Mouse (Mus musculus) heart, embryonic 12.5 days (tissue): ENCODE results near the gene Tanc2. TPM values are rescaled to one million over a fixed set of nuclear protein-coding genes. Genes with fewer than 3 reads are reported as not detected.
A peak's percentile ranks its signal among the peaks of the same experiment; 100 is the strongest.

Experiments used
- ATAC-seq: fragments of 200-750 bp; cut with Nextera tagmentation; 2 replicates; pipeline ENCODE4 v1.8.0; 2017; ENCODE audit warnings: moderate TSS enrichment, moderate library complexity; ENCODE audit not compliant: insufficient number of reproducible peaks, low FRiP score
- H3K27ac ChIP-seq: fragments of 300-500 bp; sonication (generic); 2 replicates; pipeline ENCODE4 v1.5.1; 2016; ENCODE audit warnings: mild to moderate bottlenecking, moderate library complexity; ENCODE audit not compliant: poor library complexity, severe bottlenecking
- H3K27me3 ChIP-seq: fragments of 300-500 bp; sonication (generic); replicated peaks from 2 replicates; pipeline ENCODE4 v1.6.1; 2016; ENCODE audit warnings: mild to moderate bottlenecking, moderate library complexity
- H3K36me3 ChIP-seq: fragments of 300-500 bp; sonication (generic); 2 replicates; pipeline ENCODE4 v1.6.1; 2016; ENCODE audit warnings: mild to moderate bottlenecking, moderate library complexity
- H3K4me1 ChIP-seq: fragments of 300-500 bp; sonication (generic); replicated peaks from 2 replicates; pipeline ENCODE4 v1.6.1; 2016; ENCODE audit warnings: mild to moderate bottlenecking
- H3K4me2 ChIP-seq: fragments of 300-500 bp; sonication (generic); 2 replicates; pipeline ENCODE4 v1.6.1; 2016; ENCODE audit warnings: mild to moderate bottlenecking, moderate library complexity
- H3K4me3 ChIP-seq: fragments of 300-500 bp; sonication (generic); 2 replicates; pipeline ENCODE4 v1.5.1; 2016; ENCODE audit warnings: mild to moderate bottlenecking
- H3K9ac ChIP-seq: fragments of 300-500 bp; sonication (generic); 2 replicates; pipeline ENCODE4 v1.6.1; 2016; ENCODE audit warnings: mild to moderate bottlenecking, moderate library complexity
- H3K9me3 ChIP-seq: fragments of 300-500 bp; sonication (generic); replicated peaks from 2 replicates; pipeline ENCODE4 v1.6.1; 2016; ENCODE audit warnings: mild to moderate bottlenecking, moderate library complexity
- WGBS: fragments of 180-500 bp; shearing (Covaris S2); methylation state at CpG from one replicate; pipeline ENCODE4 v1.1.7; 2016; 5-methylcytosine and 5-hydroxymethylcytosine counted together
- polyA plus RNA-seq: library from polyadenylated mRNA; unstranded; fragments of >200 nt; fragmentation: Nextera tagmentation; extraction: Ambion mirVana; gene quantifications from 2 replicates; pipeline ENCODE4 v1.2.1, GENCODE M21; 2016

The Tanc2 gene
- polyA plus RNA-seq, 1 experiment from 2014 or later, result 24.4 TPM

DNA sequence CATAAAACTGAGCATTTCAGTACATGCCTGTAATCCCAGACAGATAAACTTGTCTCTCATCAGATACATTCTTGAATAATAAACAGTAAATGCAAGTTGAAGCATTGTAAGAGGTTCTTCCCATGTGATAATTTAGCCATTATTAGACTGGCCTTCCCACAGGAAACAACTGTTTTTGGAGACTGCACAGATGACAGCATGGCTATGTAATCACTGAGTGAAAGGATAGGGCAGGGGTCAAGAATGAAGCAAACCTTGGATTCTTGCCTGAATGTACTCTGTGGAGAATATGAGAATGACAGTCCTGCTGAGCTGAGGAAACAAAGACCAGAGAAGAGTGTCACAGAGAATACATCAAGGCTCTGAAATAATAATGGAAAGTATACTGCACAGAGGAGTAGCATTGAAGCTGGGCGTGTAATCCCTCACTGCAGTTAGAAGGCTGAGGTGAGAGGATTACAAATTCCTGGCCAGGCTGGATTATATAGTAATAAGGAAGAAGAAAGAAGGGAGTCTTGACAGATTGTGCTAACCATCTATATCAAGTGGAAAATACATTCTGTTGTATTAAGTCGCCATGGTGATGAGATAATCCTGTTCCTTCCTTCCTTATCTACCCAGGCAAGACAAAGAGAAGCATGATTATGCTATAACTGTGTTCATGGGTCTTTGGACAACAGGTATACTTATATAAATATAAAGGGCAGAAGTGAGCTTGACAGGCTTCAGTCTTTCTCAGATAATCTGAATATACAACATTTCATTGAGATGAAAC lies 159.7 kb downstream of the Tanc2 start:
- H3K27ac ChIP-seq, result peak overlapping the region; percentile 65
- H3K4me3 ChIP-seq, result no peak overlapping the region
- peaks cover 13% of the 10 kb centered on the region for H3K36me3 ChIP-seq
- no peak overlapping the region for H3K9ac ChIP-seq
- H3K9me3 ChIP-seq, result no peaks in the 10 kb centered on the region
- no peak overlapping the region for H3K4me2 ChIP-seq
- WGBS, result 50% methylated on average over 2 of the region's 2 CpGs
- H3K27me3 ChIP-seq, result no peaks in the 10 kb centered on the region
- H3K4me1 ChIP-seq, result peaks cover 14% of the 10 kb centered on the region
- ATAC-seq, result peak; percentile 89

- Histone ChIP-seq H3K9ac (no peak overlapping the region), H3K27me3 (no peaks in the 10 kb centered on the region), H3K9me3 (no peaks in the 10 kb centered on the region), H3K36me3 (no peaks in the 10 kb centered on the region), H3K4me3 (no peak overlapping the region), H3K4me2 (no peak overlapping the region), H3K27ac (no peak overlapping the region), H3K4me1 (peaks cover 8% of the 10 kb centered on the region)
- 66% methylated on average over 7 of the region's 7 CpGs for WGBS
- no peak for ATAC-seq
Measured at GRCm38 (mm10) chr11:105758561-105759203, 168.9 kb downstream of the Tanc2 start.

- Histone ChIP-seq H3K36me3 (no peaks in the 10 kb centered on the region), H3K27me3 (no peaks in the 10 kb centered on the region), H3K9me3 (no peaks in the 10 kb centered on the region), H3K4me1 (peaks cover 8% of the 10 kb centered on the region), H3K27ac (no peak overlapping the region), H3K4me2 (no peak overlapping the region), H3K4me3 (no peak overlapping the region), H3K9ac (no peak overlapping the region)
- 85% methylated on average over 2 of the region's 2 CpGs for WGBS
- ATAC-seq, result no peak
Measured at GRCm38 (mm10) chr11:105759413-105759812, 169.6 kb downstream of the Tanc2 start.

GRCm38 (mm10) chr11:105760346-105760745 lies 170.6 kb downstream of the Tanc2 start:
- no peak overlapping the region for H3K4me2 ChIP-seq
- H3K4me3 ChIP-seq, result no peak overlapping the region
- no peaks in the 10 kb centered on the region for H3K9me3 ChIP-seq
- WGBS, result 74% methylated on average over 4 of the region's 4 CpGs
- H3K4me1 ChIP-seq, result peaks cover 8% of the 10 kb centered on the region
- no peak for ATAC-seq
- H3K36me3 ChIP-seq, result no peaks in the 10 kb centered on the region
- no peaks in the 10 kb centered on the region for H3K27me3 ChIP-seq
- no peak overlapping the region for H3K9ac ChIP-seq
- no peak overlapping the region for H3K27ac ChIP-seq

DNA sequence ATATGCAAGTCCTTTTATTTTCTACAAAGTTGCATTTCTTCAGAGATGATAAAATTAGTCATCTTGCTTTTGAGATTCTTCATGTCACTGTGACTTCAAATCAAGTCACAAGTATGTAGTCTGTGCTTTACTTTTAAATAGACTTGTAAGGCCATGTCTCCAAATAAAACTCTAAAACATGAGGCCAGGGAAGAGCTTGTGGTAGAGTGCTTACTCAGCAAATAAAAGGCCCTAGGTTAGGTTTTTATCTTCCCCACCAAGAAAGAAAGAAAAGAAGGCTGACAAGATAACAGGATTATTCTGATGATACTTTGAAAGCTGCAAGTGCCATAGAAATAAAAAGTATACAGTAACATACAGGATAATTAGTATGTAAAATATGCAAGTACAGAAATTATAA lies 188.0 kb downstream of the Tanc2 start:
- Histone ChIP-seq H3K4me1 (no peaks in the 10 kb centered on the region), H3K9ac (no peak overlapping the region), H3K9me3 (no peaks in the 10 kb centered on the region), H3K4me2 (no peak overlapping the region), H3K4me3 (no peak overlapping the region), H3K36me3 (peaks cover 19% of the 10 kb centered on the region), H3K27me3 (no peaks in the 10 kb centered on the region), H3K27ac (no peak overlapping the region)
- no peak for ATAC-seq

GRCm38 (mm10) chr11:105792501-105792900 lies 202.7 kb downstream of the Tanc2 start:
- H3K27ac ChIP-seq, result no peak overlapping the region
- H3K4me2 ChIP-seq, result no peak overlapping the region
- peaks cover 13% of the 10 kb centered on the region; the same call in 1 of the 2 replicates for H3K36me3 ChIP-seq
- no peaks in the 10 kb centered on the region for H3K4me1 ChIP-seq
- no peaks in the 10 kb centered on the region for H3K27me3 ChIP-seq
- H3K9me3 ChIP-seq, result no peaks in the 10 kb centered on the region
- H3K9ac ChIP-seq, result no peak overlapping the region
- no peak for ATAC-seq
- no peak overlapping the region for H3K4me3 ChIP-seq

- H3K27me3 ChIP-seq, result no peaks in the 10 kb centered on the region
- WGBS, result 86% methylated on average over 3 of the region's 3 CpGs
- no peaks in the 10 kb centered on the region for H3K36me3 ChIP-seq
- no peak overlapping the region for H3K4me2 ChIP-seq
- no peaks in the 10 kb centered on the region for H3K4me1 ChIP-seq
- no peak overlapping the region for H3K27ac ChIP-seq
- ATAC-seq, result no peak
- H3K4me3 ChIP-seq, result no peak overlapping the region
- no peak overlapping the region for H3K9ac ChIP-seq
- no peaks in the 10 kb centered on the region for H3K9me3 ChIP-seq
Measured at GRCm38 (mm10) chr11:105803686-105804085, 213.9 kb downstream of the Tanc2 start.

DNA sequence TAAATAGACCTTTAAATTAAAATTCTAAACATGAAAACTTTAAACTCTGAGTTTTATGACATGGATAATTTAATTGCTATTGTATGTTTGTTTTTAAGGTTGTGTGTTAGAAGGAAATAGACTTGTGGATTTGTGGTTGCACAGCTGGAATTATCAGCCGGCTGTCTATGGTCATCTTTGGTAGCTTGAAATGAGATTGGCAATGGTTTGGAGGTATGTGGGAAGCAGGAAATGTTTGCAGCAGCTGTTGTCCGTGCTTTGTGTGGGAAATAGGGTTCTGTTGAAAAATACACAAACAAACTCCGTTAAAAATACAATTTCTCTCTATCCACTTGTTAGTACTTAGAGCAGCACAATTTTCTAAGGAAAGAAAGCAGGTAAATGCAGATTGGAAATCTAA lies 215.0 kb downstream of the Tanc2 start:
- ATAC-seq, result no peak
- H3K9ac ChIP-seq, result no peak overlapping the region
- no peaks in the 10 kb centered on the region for H3K4me1 ChIP-seq
- H3K27me3 ChIP-seq, result no peaks in the 10 kb centered on the region
- H3K36me3 ChIP-seq, result no peaks in the 10 kb centered on the region
- no peaks in the 10 kb centered on the region for H3K9me3 ChIP-seq
- H3K4me3 ChIP-seq, result no peak overlapping the region
- no peak overlapping the region for H3K4me2 ChIP-seq
- WGBS, result 64% methylated on average over 3 of the region's 3 CpGs
- no peak overlapping the region for H3K27ac ChIP-seq

GRCm38 (mm10) chr11:105807103-105807502 lies 217.3 kb downstream of the Tanc2 start:
- 92% methylated on average over 5 of the region's 5 CpGs for WGBS
- H3K4me2 ChIP-seq, result no peak overlapping the region
- ATAC-seq, result no peak

DNA sequence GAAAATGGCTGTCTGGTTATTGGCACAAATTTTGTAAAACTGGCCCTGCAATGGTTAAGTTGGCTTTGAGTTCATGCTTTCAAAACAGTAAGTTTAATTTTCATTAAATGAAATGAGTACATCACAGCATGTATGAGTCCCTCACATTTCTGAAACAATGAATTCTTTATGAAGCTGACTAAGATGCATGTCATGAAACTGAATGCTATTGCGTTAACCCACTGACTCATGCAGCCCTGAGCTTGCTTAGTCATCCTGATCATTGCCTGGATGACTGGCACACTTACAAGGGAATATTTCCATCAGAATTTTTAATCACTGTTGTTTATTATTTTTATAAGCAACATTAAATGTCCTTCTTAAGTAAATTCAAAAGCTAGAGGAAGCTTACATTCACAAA lies 233.5 kb downstream of the Tanc2 start:
- no peak overlapping the region for H3K4me3 ChIP-seq
- H3K27ac ChIP-seq, result no peak overlapping the region
- H3K36me3 ChIP-seq, result no peaks in the 10 kb centered on the region
- H3K9me3 ChIP-seq, result no peaks in the 10 kb centered on the region
- H3K4me2 ChIP-seq, result no peak overlapping the region
- H3K27me3 ChIP-seq, result no peaks in the 10 kb centered on the region
- H3K9ac ChIP-seq, result no peak overlapping the region
- no peaks in the 10 kb centered on the region for H3K4me1 ChIP-seq
- ATAC-seq, result no peak
- 74% methylated on average over 1 of the region's 1 CpGs for WGBS

More at GRCm38 (mm10) chr11:105807103-105807502, 217.3 kb downstream of the Tanc2 start:
- Histone ChIP-seq H3K9me3 (no peaks in the 10 kb centered on the region), H3K4me3 (no peak overlapping the region), H3K27ac (no peak overlapping the region), H3K4me1 (no peaks in the 10 kb centered on the region), H3K27me3 (no peaks in the 10 kb centered on the region), H3K9ac (no peak overlapping the region), H3K36me3 (peaks cover 7% of the 10 kb centered on the region)

DNA sequence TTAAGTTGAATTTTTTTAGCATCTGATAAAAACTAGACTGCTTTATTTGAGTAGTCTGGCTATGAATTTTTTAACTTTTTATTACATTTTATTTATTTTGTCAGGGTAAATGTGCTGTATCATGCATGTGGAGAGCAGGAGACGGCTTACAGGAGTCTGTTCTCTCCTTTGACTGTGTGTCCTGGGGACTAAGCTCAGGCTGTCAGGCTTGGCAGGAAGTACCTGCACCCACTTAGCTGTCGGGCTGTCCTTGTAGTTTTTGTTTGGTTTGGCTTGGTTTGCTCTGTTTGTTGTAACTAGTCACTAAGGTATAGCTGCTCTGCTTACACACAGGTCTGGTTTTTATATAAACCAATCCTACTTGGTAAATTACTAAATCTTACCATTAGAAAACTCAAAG lies 234.0 kb downstream of the Tanc2 start:
- no peaks in the 10 kb centered on the region for H3K36me3 ChIP-seq
- WGBS, result 63% methylated on average over 2 of the region's 2 CpGs
- H3K4me2 ChIP-seq, result no peak overlapping the region
- no peaks in the 10 kb centered on the region for H3K4me1 ChIP-seq
- H3K27ac ChIP-seq, result no peak overlapping the region
- no peaks in the 10 kb centered on the region for H3K27me3 ChIP-seq
- H3K9me3 ChIP-seq, result no peaks in the 10 kb centered on the region
- ATAC-seq, result no peak
- H3K9ac ChIP-seq, result no peak overlapping the region
- no peak overlapping the region for H3K4me3 ChIP-seq
